ENCODE assay signal across 10 mouse cellular contexts in genomic region chr2:36216953-36217573, GRCm38 (mm10). TPM values are rescaled to one million over a fixed set of nuclear protein-coding genes. Genes with fewer than 3 reads are reported as not detected.
DNase-seq lines count a peak whose midpoint lies in the region; ATAC-seq and TF ChIP-seq lines count a peak whose summit lies in the region.
"Had no signal": no experiment of that assay in that cellular context is flagged by ENCODE, and none has a peak within 500 bp of the region (broad histone marks: within the 10 kb centered on the region; RNA-seq: fewer than 3 reads in every experiment).

No protein-coding gene starts in this region.

- no peaks in the 10 kb centered on the region for H3K9me3 ChIP-seq in heart, embryonic 16.5 days (replicated peaks; ENCODE audit: control insufficient read depth, low read length)
- H3K9me3 ChIP-seq in liver, embryonic 14.5 days (ENCODE audit: control insufficient read depth, low read length) = no peaks in the 10 kb centered on the region
- no peaks in the 10 kb centered on the region for H3K9me3 ChIP-seq in stomach, embryonic 15.5 days

- ATAC-seq in heart, embryonic 16.5 days (replicated peaks; ENCODE audit: extremely low read depth, insufficient read depth, low FRiP score) = 0 out of 2 replicates have a peak, but pooled peaks have one; percentile 15
- ATAC-seq in liver, embryonic 14.5 days (ENCODE audit: insufficient read depth) = peak; percentile 24; the same call in 1 of the 2 replicates
- peak; percentile 43; the same call in 1 of the 2 replicates for ATAC-seq in stomach, embryonic 15.5 days (ENCODE audit: insufficient read depth, low FRiP score, low read depth)
- no peak for ATAC-seq in frontal cortex, adult (ENCODE audit: low TSS enrichment)
- ATAC-seq: forebrain, postnatal 0 days had no signal

- H3K4me3 ChIP-seq in heart, embryonic 16.5 days (ENCODE audit: low read length) = no peak overlapping the region
- 0 out of 4 replicates have a peak overlapping the region, but pooled peaks of 1 of the 2 experiments have one; percentile 0 for H3K4me3 ChIP-seq in liver, embryonic 14.5 days (ENCODE audit: insufficient read depth in 1 of 2, low read depth in 2 of 2, low read length in 2 of 2)
- no peak overlapping the region for H3K4me3 ChIP-seq in stomach, embryonic 15.5 days (replicated peaks)

- H3K36me3 ChIP-seq in heart, embryonic 16.5 days (ENCODE audit: control insufficient read depth, insufficient read depth) = no peaks in the 10 kb centered on the region
- H3K36me3 ChIP-seq in liver, embryonic 14.5 days (replicated peaks; ENCODE audit: control insufficient read depth, insufficient read depth, low read depth) = no peaks in the 10 kb centered on the region
- no peaks in the 10 kb centered on the region for H3K36me3 ChIP-seq in stomach, embryonic 15.5 days

- H3K9ac ChIP-seq in heart, embryonic 16.5 days (ENCODE audit: low read length) = peak overlapping the region; percentile 49; the same call in 1 of the 2 replicates
- H3K9ac ChIP-seq in liver, embryonic 14.5 days (replicated peaks) = no peak overlapping the region
- H3K9ac ChIP-seq in stomach, embryonic 15.5 days = no peak overlapping the region
- H3K9ac ChIP-seq: forebrain, postnatal 0 days had no signal

- 13% methylated on average over 4 of the region's 4 CpGs for WGBS in heart, embryonic 16.5 days
- 19% methylated on average over 4 of the region's 4 CpGs for WGBS in liver, embryonic 14.5 days (ENCODE audit: insufficient replicate concordance)
- 48% methylated on average over 4 of the region's 4 CpGs for WGBS in stomach, embryonic 15.5 days

- peak overlapping the region; percentile 16 for H3K4me2 ChIP-seq in heart, embryonic 16.5 days (ENCODE audit: low read depth, low read length)
- H3K4me2 ChIP-seq in liver, embryonic 14.5 days (ENCODE audit: low read depth) = peak overlapping the region; percentile 9; the same call in 1 of the 2 replicates
- H3K4me2 ChIP-seq in stomach, embryonic 15.5 days = no peak overlapping the region

- TF ChIP-seq EP300 in liver, embryonic 14.5 days (IDR thresholded peaks at IDR 0.05; ENCODE audit: low read depth) = no peak

- peak; percentile 17 to 31 for DNase-seq in spleen, postnatal 36 days (ENCODE audit: low spot score in 2 of 2)
- DNase-seq in spleen, postnatal 10 days (ENCODE audit: low spot score in 2 of 2) = no peak
- DNase-seq in liver, embryonic 14.5 days (ENCODE audit: low read depth in 3 of 3, low spot score in 3 of 3) = no peak
- no peak for DNase-seq in gastrocnemius, postnatal 10 days
- no peak for DNase-seq in cerebellum, adult 11 months
- DNase-seq: cerebellum, postnatal 25 days; forebrain, postnatal 0 days had no signal

- no peaks in the 10 kb centered on the region for H3K27me3 ChIP-seq in heart, embryonic 16.5 days (ENCODE audit: control insufficient read depth, insufficient read depth, low read length)
- H3K27me3 ChIP-seq in liver, embryonic 14.5 days (ENCODE audit: control insufficient read depth, insufficient read depth, low read length) = peaks cover 2% of the 10 kb centered on the region; the same call in 1 of the 2 replicates
- H3K27me3 ChIP-seq in stomach, embryonic 15.5 days (replicated peaks) = peaks cover 5% of the 10 kb centered on the region; the same call in 1 of the 2 replicates

- no peak for TF ChIP-seq CTCF in liver, embryonic 14.5 days (IDR thresholded peaks at IDR 0.05; ENCODE audit: low read depth)

- H3K27ac ChIP-seq in heart, embryonic 16.5 days (ENCODE audit: low read length) = peak overlapping the region; percentile 61
- H3K27ac ChIP-seq in liver, embryonic 14.5 days = no peak overlapping the region
- H3K27ac ChIP-seq in stomach, embryonic 15.5 days = peak overlapping the region; percentile 59; the same call in 1 of the 2 replicates

- peaks cover 44% of the 10 kb centered on the region for H3K4me1 ChIP-seq in heart, embryonic 16.5 days (ENCODE audit: control insufficient read depth, insufficient read depth, low read length)
- H3K4me1 ChIP-seq in liver, embryonic 14.5 days (replicated peaks; ENCODE audit: control insufficient read depth in 2 of 2, insufficient read depth in 2 of 2, low read length in 1 of 2) = peaks cover 0 to 8% of the 10 kb centered on the region in 2 experiments; a peak in 2 of 4 replicates
- H3K4me1 ChIP-seq in stomach, embryonic 15.5 days = peaks cover 27% of the 10 kb centered on the region

RNA-seq across cellular contexts. Expression of gene Ptgs1, which starts 13.2 kb away (rescaled TPM):
- polyA plus RNA-seq in heart, embryonic 16.5 days (2015; fragmentation: Nextera tagmentation; extraction: Ambion mirVana) = 21.9 and 26.2 TPM in 2 replicates
- 8.6 and 9.9 TPM in 2 replicates for polyA plus RNA-seq in liver, embryonic 14.5 days (2012; rRNA removed)
- 15.8 and 16.4 TPM in 2 replicates for polyA plus RNA-seq in liver, embryonic 14.5 days (2014; fragmentation: Nextera tagmentation; extraction: Ambion mirVana)
- polyA plus RNA-seq in stomach, embryonic 15.5 days (2015; fragmentation: Nextera tagmentation; extraction: Ambion mirVana) = 27.9 and 31.3 TPM in 2 replicates
- 1 to 10 TPM; 3.9 to 5.6 TPM for total RNA-seq in gastrocnemius, postnatal 10 days (2021)

Comparison
In these comparisons a context has a peak if more than half of its experiments do, and no peak if none do; other contexts are left out.
1. DNase-seq: peak in spleen, postnatal 36 days (2 of 2); none in spleen, postnatal 10 days (0 of 2), liver, embryonic 14.5 days (0 of 3), gastrocnemius, postnatal 10 days (single experiment) and cerebellum, adult 11 months (single experiment).